Mouse (Mus musculus) heart, adult 2 months (tissue): ENCODE measurements at regions not wholly inside any gene's neighbourhood (a gene's known extent, or its start where the extent isn't known, plus 50 kb on each side); places are given as distances from the start of the nearest gene placed in this dataset.
"Not testable (repeated sequence)": the region's sequence is repeated elsewhere in the genome, so short reads cannot be mapped to it uniquely, and the experiment has no call there.

ENCODE experiments used
- DNase-seq, 2 experiments: peaks; one replicate each; pipeline ENCODE4 v3.0.0; 2021
- H3K27ac ChIP-seq: fragments of 200-600 bp; 2 replicates; pipeline ENCODE4 v1.8.1; 2022
- H3K27me3 ChIP-seq: fragments of 200-500 bp; 2 replicates; pipeline ENCODE4 v1.6.1; 2012; ENCODE audit warnings: mild to moderate bottlenecking, low read length, inconsistent platforms, mixed read lengths; ENCODE audit not compliant: control insufficient read depth, insufficient read depth
- H3K36me3 ChIP-seq: fragments of 200-500 bp; 2 replicates; pipeline ENCODE4 v1.6.1; 2012; ENCODE audit warnings: low read length, inconsistent platforms; ENCODE audit not compliant: control insufficient read depth, insufficient read depth
- H3K4me1 ChIP-seq: fragments of 200-500 bp; 2 replicates; pipeline ENCODE4 v1.6.1; 2011; ENCODE audit warnings: low read length; ENCODE audit not compliant: control insufficient read depth, insufficient read depth
- H3K4me3 ChIP-seq: fragments of 200-600 bp; 2 replicates; pipeline ENCODE4 v1.8.1; 2022
- H3K79me2 ChIP-seq: fragments of 200-500 bp; replicated peaks from 2 replicates; pipeline ENCODE4 v1.6.1; 2012; ENCODE audit warnings: mild to moderate bottlenecking, inconsistent platforms, low read length, moderate library complexity, mixed read lengths; ENCODE audit not compliant: control insufficient read depth, insufficient read depth
- H3K9ac ChIP-seq: fragments of 200-500 bp; 2 replicates; pipeline ENCODE4 v1.6.1; 2012; ENCODE audit warnings: low read depth, mild to moderate bottlenecking, control low read depth, inconsistent platforms, low read length, mixed read lengths
- CTCF ChIP-seq: fragments of 200-600 bp; IDR thresholded peaks from 2 replicates; pipeline ENCODE4 v1.8.1; 2022; ENCODE audit warnings: antibody characterized with exemption, mild to moderate bottlenecking, moderate library complexity
- EP300 ChIP-seq: fragments of 200-500 bp; IDR thresholded peaks from 2 replicates; pipeline ENCODE4 v1.6.1; 2011; ENCODE audit warnings: low read depth, low read length, control low read depth; ENCODE audit not compliant: insufficient read depth
- POLR2A ChIP-seq: fragments of 200-500 bp; IDR thresholded peaks from 2 replicates; pipeline ENCODE4 v1.6.1; 2011; ENCODE audit warnings: mild to moderate bottlenecking, low read depth, low read length, control low read depth; ENCODE audit not compliant: insufficient read depth
- WGBS: fragments of 180-500 bp; shearing (Covaris S2); methylation state at CpG from one replicate; pipeline ENCODE4 v1.1.7; 2018; 5-methylcytosine and 5-hydroxymethylcytosine counted together
- intact Hi-C: fragments of 180-260 bp; cut with DNase I; formaldehyde crosslinking; loops from one replicate; pipeline ENCODE4 v1.15.1; 2025

- intact Hi-C loops: no loop called here
- no peak overlapping the region for H3K4me3 ChIP-seq
- no peak overlapping the region for H3K9ac ChIP-seq
- DNase-seq: no peak
- whole genome bisulfite sequencing: 100% methylated on average over 1 of the region's 1 CpGs
- H3K36me3 ChIP-seq: no peaks in the 10 kb centered on the region
- no peak overlapping the region for H3K27ac ChIP-seq
- no peaks in the 10 kb centered on the region for H3K27me3 ChIP-seq
- H3K79me2 ChIP-seq: no peaks in the 10 kb centered on the region
- H3K4me1 ChIP-seq: no peaks in the 10 kb centered on the region
- no peak for TF ChIP-seq EP300
- no peak for TF ChIP-seq POLR2A
Measured at GRCm38 (mm10) chr15:90291848-90292247, 67.7 kb downstream of the Alg10b start.

GRCm38 (mm10) chr15:90294353-90294922 lies 70.3 kb downstream of the Alg10b start:
- no peak overlapping the region for H3K4me3 ChIP-seq
- H3K36me3 ChIP-seq: no peaks in the 10 kb centered on the region
- no peak overlapping the region for H3K9ac ChIP-seq
- DNase-seq: no peak
- no peak overlapping the region for H3K27ac ChIP-seq
- TF ChIP-seq POLR2A (no peak), EP300 (no peak), CTCF (no peak)
- no peaks in the 10 kb centered on the region for H3K79me2 ChIP-seq
- intact Hi-C loops: no loop called here
- no peaks in the 10 kb centered on the region for H3K4me1 ChIP-seq
- 51% methylated on average over 2 of the region's 2 CpGs for WGBS
- no peaks in the 10 kb centered on the region for H3K27me3 ChIP-seq

- no peak overlapping the region for H3K27ac ChIP-seq
- DNase-seq: no peak
- H3K4me3 ChIP-seq: no peak overlapping the region
- no peaks in the 10 kb centered on the region for H3K4me1 ChIP-seq
- intact Hi-C loops: no loop called here
- TF ChIP-seq EP300 (no peak), CTCF (no peak), POLR2A (no peak)
- H3K27me3 ChIP-seq: no peaks in the 10 kb centered on the region
- 86% methylated on average over 7 of the region's 7 CpGs for WGBS
- no peaks in the 10 kb centered on the region for H3K79me2 ChIP-seq
- no peak overlapping the region for H3K9ac ChIP-seq
- no peaks in the 10 kb centered on the region for H3K36me3 ChIP-seq
Measured at GRCm38 (mm10) chr15:90298566-90298965, 74.5 kb downstream of the Alg10b start.

- no peak overlapping the region for H3K27ac ChIP-seq
- H3K9ac ChIP-seq: no peak overlapping the region
- intact Hi-C loops: no loop called here
- DNase-seq: no peak
- H3K79me2 ChIP-seq: no peaks in the 10 kb centered on the region
- TF ChIP-seq POLR2A (no peak), EP300 (no peak), CTCF (no peak)
- WGBS: 90% methylated on average over 1 of the region's 1 CpGs
- no peak overlapping the region for H3K4me3 ChIP-seq
- no peaks in the 10 kb centered on the region for H3K36me3 ChIP-seq
- no peaks in the 10 kb centered on the region for H3K4me1 ChIP-seq
- no peaks in the 10 kb centered on the region for H3K27me3 ChIP-seq
Measured at GRCm38 (mm10) chr15:90303393-90303792, 79.3 kb downstream of the Alg10b start.

GRCm38 (mm10) chr15:90305051-90305450 lies 80.9 kb downstream of the Alg10b start:
- no peak for DNase-seq
- Histone ChIP-seq H3K27ac (no peak overlapping the region), H3K9ac (no peak overlapping the region), H3K4me3 (no peak overlapping the region), H3K36me3 (no peaks in the 10 kb centered on the region), H3K79me2 (no peaks in the 10 kb centered on the region), H3K4me1 (no peaks in the 10 kb centered on the region), H3K27me3 (no peaks in the 10 kb centered on the region)
- 42% methylated on average over 3 of the region's 3 CpGs for WGBS
- TF ChIP-seq POLR2A (no peak), EP300 (no peak), CTCF (no peak)
- intact Hi-C loops: no loop called here

- Histone ChIP-seq H3K27me3 (no peaks in the 10 kb centered on the region), H3K27ac (no peak overlapping the region), H3K4me1 (no peaks in the 10 kb centered on the region), H3K36me3 (no peaks in the 10 kb centered on the region), H3K4me3 (no peak overlapping the region), H3K9ac (no peak overlapping the region), H3K79me2 (no peaks in the 10 kb centered on the region)
- no peak for DNase-seq
- WGBS: 89% methylated on average over 3 of the region's 3 CpGs
- TF ChIP-seq CTCF (no peak), EP300 (no peak), POLR2A (no peak)
- intact Hi-C loops: no loop called here
Measured at GRCm38 (mm10) chr15:90306866-90307265, 82.8 kb downstream of the Alg10b start.

GRCm38 (mm10) chr15:90308433-90308832 lies 84.3 kb downstream of the Alg10b start:
- H3K27ac ChIP-seq, intact Hi-C loops, H3K4me3 ChIP-seq, H3K9ac ChIP-seq, DNase-seq, H3K79me2 ChIP-seq, H3K4me1 ChIP-seq, H3K27me3 ChIP-seq, H3K36me3 ChIP-seq: not testable (repeated sequence)
- WGBS: 40% methylated on average over 5 of the region's 5 CpGs
